Mouse (Mus musculus): ENCODE measurements at regions not wholly inside any gene's neighbourhood (a gene's known extent, or its start where the extent isn't known, plus 50 kb on each side); places are given as distances from the start of the nearest gene placed in this dataset.

- H3K4me1 ChIP-seq (ENCODE audit: control insufficient read depth, insufficient read depth, low read length) = peaks cover 4% of the 10 kb centered on the region
- TF ChIP-seq CTCF (IDR thresholded peaks at IDR 0.05; ENCODE audit: borderline replicate concordance, insufficient read depth, low read length) (no peak), POLR2A (IDR thresholded peaks at IDR 0.05; ENCODE audit: low read depth, low read length) (no peak)
- no peak overlapping the region for H3K4me3 ChIP-seq (ENCODE audit: insufficient read depth, low read length)
- H3K27ac ChIP-seq (ENCODE audit: insufficient read depth, low read length) = no peak overlapping the region
Measured at GRCm38 (mm10) chr14:105813661-105814060, 83.0 kb downstream of the Spry2 start.

- TF ChIP-seq POLR2A (IDR thresholded peaks at IDR 0.05; ENCODE audit: low read depth, low read length) (no peak), CTCF (IDR thresholded peaks at IDR 0.05; ENCODE audit: borderline replicate concordance, insufficient read depth, low read length) (no peak)
- H3K4me3 ChIP-seq (ENCODE audit: insufficient read depth, low read length) = no peak overlapping the region
Measured at GRCm38 (mm10) chr14:105813097-105813496, 83.5 kb downstream of the Spry2 start.

GRCm38 (mm10) chr14:105805762-105806161 is 90.9 kb downstream of the Spry2 start:
- TF ChIP-seq CTCF (IDR thresholded peaks at IDR 0.05; ENCODE audit: borderline replicate concordance, insufficient read depth, low read length) (no peak), POLR2A (IDR thresholded peaks at IDR 0.05; ENCODE audit: low read depth, low read length) (no peak)
- Histone ChIP-seq H3K4me1 (ENCODE audit: control insufficient read depth, insufficient read depth, low read length) (peaks cover 10% of the 10 kb centered on the region), H3K27ac (ENCODE audit: insufficient read depth, low read length) (peak overlapping the region; percentile 7; the same call in 1 of the 2 replicates), H3K4me3 (ENCODE audit: insufficient read depth, low read length) (no peak overlapping the region)

More at GRCm38 (mm10) chr14:105813097-105813496, 83.5 kb downstream of the Spry2 start:
- Histone ChIP-seq H3K27ac (ENCODE audit: insufficient read depth, low read length) (no peak overlapping the region), H3K4me1 (ENCODE audit: control insufficient read depth, insufficient read depth, low read length) (peaks cover 4% of the 10 kb centered on the region)

GRCm38 (mm10) chr14:105805362-105805761 is 91.3 kb downstream of the Spry2 start:
- H3K27ac ChIP-seq (ENCODE audit: insufficient read depth, low read length) = peak overlapping the region; percentile 7
- peaks cover 10% of the 10 kb centered on the region for H3K4me1 ChIP-seq (ENCODE audit: control insufficient read depth, insufficient read depth, low read length)
- H3K4me3 ChIP-seq (ENCODE audit: insufficient read depth, low read length) = no peak overlapping the region
- no peak for TF ChIP-seq POLR2A (IDR thresholded peaks at IDR 0.05; ENCODE audit: low read depth, low read length)
- no peak for TF ChIP-seq CTCF (IDR thresholded peaks at IDR 0.05; ENCODE audit: borderline replicate concordance, insufficient read depth, low read length)

GRCm38 (mm10) chr14:105804761-105805160 is 91.9 kb downstream of the Spry2 start:
- TF ChIP-seq CTCF (IDR thresholded peaks at IDR 0.05; ENCODE audit: borderline replicate concordance, insufficient read depth, low read length) (no peak), POLR2A (IDR thresholded peaks at IDR 0.05; ENCODE audit: low read depth, low read length) (no peak)
- H3K4me1 ChIP-seq (ENCODE audit: control insufficient read depth, insufficient read depth, low read length) = peaks cover 10% of the 10 kb centered on the region
- no peak overlapping the region for H3K4me3 ChIP-seq (ENCODE audit: insufficient read depth, low read length)
- H3K27ac ChIP-seq (ENCODE audit: insufficient read depth, low read length) = peak overlapping the region; percentile 30; the same call in 1 of the 2 replicates

- Histone ChIP-seq H3K27ac (ENCODE audit: insufficient read depth, low read length) (no peak overlapping the region), H3K4me1 (ENCODE audit: control insufficient read depth, insufficient read depth, low read length) (peaks cover 10% of the 10 kb centered on the region), H3K4me3 (ENCODE audit: insufficient read depth, low read length) (no peak overlapping the region)
- no peak for TF ChIP-seq CTCF (IDR thresholded peaks at IDR 0.05; ENCODE audit: borderline replicate concordance, insufficient read depth, low read length)
- no peak for TF ChIP-seq POLR2A (IDR thresholded peaks at IDR 0.05; ENCODE audit: low read depth, low read length)
Measured at GRCm38 (mm10) chr14:105803281-105803680, 93.3 kb downstream of the Spry2 start.

- TF ChIP-seq POLR2A (IDR thresholded peaks at IDR 0.05; ENCODE audit: low read depth, low read length) (no peak), CTCF (IDR thresholded peaks at IDR 0.05; ENCODE audit: borderline replicate concordance, insufficient read depth, low read length) (no peak)
- no peak overlapping the region for H3K27ac ChIP-seq (ENCODE audit: insufficient read depth, low read length)
- peaks cover 10% of the 10 kb centered on the region for H3K4me1 ChIP-seq (ENCODE audit: control insufficient read depth, insufficient read depth, low read length)
- H3K4me3 ChIP-seq (ENCODE audit: insufficient read depth, low read length) = no peak overlapping the region
Measured at GRCm38 (mm10) chr14:105802529-105803280, 93.9 kb downstream of the Spry2 start.

- no peak for TF ChIP-seq POLR2A (IDR thresholded peaks at IDR 0.05; ENCODE audit: low read depth, low read length)
- Histone ChIP-seq H3K4me1 (ENCODE audit: control insufficient read depth, insufficient read depth, low read length) (peaks cover 6% of the 10 kb centered on the region), H3K27ac (ENCODE audit: insufficient read depth, low read length) (no peak overlapping the region), H3K4me3 (ENCODE audit: insufficient read depth, low read length) (no peak overlapping the region)
Measured at GRCm38 (mm10) chr14:105800142-105800925, 96.3 kb downstream of the Spry2 start.

- no peak overlapping the region for H3K27ac ChIP-seq (ENCODE audit: insufficient read depth, low read length)
- TF ChIP-seq CTCF (IDR thresholded peaks at IDR 0.05; ENCODE audit: borderline replicate concordance, insufficient read depth, low read length) (no peak), POLR2A (IDR thresholded peaks at IDR 0.05; ENCODE audit: low read depth, low read length) (no peak)
- H3K4me3 ChIP-seq (ENCODE audit: insufficient read depth, low read length) = no peak overlapping the region
- H3K4me1 ChIP-seq (ENCODE audit: control insufficient read depth, insufficient read depth, low read length) = peaks cover 4% of the 10 kb centered on the region
Measured at GRCm38 (mm10) chr14:105799401-105799861, 97.2 kb downstream of the Spry2 start.

All from embryonic fibroblast, embryonic 13.5 days (primary cell).